Mouse (Mus musculus): ENCODE measurements around the gene Fbxo6. TPM values are rescaled to one million over a fixed set of nuclear protein-coding genes. Genes with fewer than 3 reads are reported as not detected.
A peak's percentile ranks its signal among the peaks of the same experiment; 100 is the strongest.
"Not testable (repeated sequence)": the region's sequence is repeated elsewhere in the genome, so short reads cannot be mapped to it uniquely, and the experiment has no call there.

The Fbxo6 gene
- total RNA-seq, 1 experiment from 2014 or later: 17.3 TPM

- ATAC-seq (replicated peaks; ENCODE audit: insufficient number of reproducible peaks, low FRiP score, low TSS enrichment, poor library complexity, severe bottlenecking): no peak
These were observed 20.4 kb downstream of the Fbxo6 start for GRCm38 (mm10) chr4:148131497-148132081.

GRCm38 (mm10) chr4:148130561-148131413 lies 21.2 kb downstream of the Fbxo6 start, which contains the start of gene Draxin:
TSS of gene Draxin (minus strand) at chr4:148130698.
- no peak for ATAC-seq (replicated peaks; ENCODE audit: insufficient number of reproducible peaks, low FRiP score, low TSS enrichment, poor library complexity, severe bottlenecking)

- ATAC-seq (replicated peaks; ENCODE audit: insufficient number of reproducible peaks, low FRiP score, low TSS enrichment, poor library complexity, severe bottlenecking): no peak
These were observed 21.8 kb downstream of the Fbxo6 start, which contains the start of gene Mad2l2 for GRCm38 (mm10) chr4:148130133-148130532. TSS of gene Mad2l2 (plus strand) at chr4:148130384.

GRCm38 (mm10) chr4:148128672-148129071 lies 23.3 kb downstream of the Fbxo6 start:
- no peak for ATAC-seq (replicated peaks; ENCODE audit: insufficient number of reproducible peaks, low FRiP score, low TSS enrichment, poor library complexity, severe bottlenecking)

- ATAC-seq (replicated peaks; ENCODE audit: insufficient number of reproducible peaks, low FRiP score, low TSS enrichment, poor library complexity, severe bottlenecking): no peak
These were observed 23.7 kb downstream of the Fbxo6 start for GRCm38 (mm10) chr4:148128241-148128640.

GRCm38 (mm10) chr4:148122694-148123066 lies 29.3 kb downstream of the Fbxo6 start:
- ATAC-seq (replicated peaks; ENCODE audit: insufficient number of reproducible peaks, low FRiP score, low TSS enrichment, poor library complexity, severe bottlenecking): no peak

GRCm38 (mm10) chr4:148121982-148122693 lies 29.8 kb downstream of the Fbxo6 start:
- ATAC-seq (replicated peaks; ENCODE audit: insufficient number of reproducible peaks, low FRiP score, low TSS enrichment, poor library complexity, severe bottlenecking): no peak

GRCm38 (mm10) chr4:148121362-148121761 lies 30.6 kb downstream of the Fbxo6 start:
- no peak for ATAC-seq (replicated peaks; ENCODE audit: insufficient number of reproducible peaks, low FRiP score, low TSS enrichment, poor library complexity, severe bottlenecking)

GRCm38 (mm10) chr4:148120555-148120954 lies 31.4 kb downstream of the Fbxo6 start:
- ATAC-seq (replicated peaks; ENCODE audit: insufficient number of reproducible peaks, low FRiP score, low TSS enrichment, poor library complexity, severe bottlenecking): no peak

GRCm38 (mm10) chr4:148119578-148119977 lies 32.4 kb downstream of the Fbxo6 start:
- not testable (repeated sequence) for ATAC-seq (replicated peaks; ENCODE audit: insufficient number of reproducible peaks, low FRiP score, low TSS enrichment, poor library complexity, severe bottlenecking)

- no peak for ATAC-seq (replicated peaks; ENCODE audit: insufficient number of reproducible peaks, low FRiP score, low TSS enrichment, poor library complexity, severe bottlenecking)
These were observed 34.5 kb downstream of the Fbxo6 start for GRCm38 (mm10) chr4:148117392-148117791.

GRCm38 (mm10) chr4:148116657-148117056 lies 35.3 kb downstream of the Fbxo6 start:
- ATAC-seq (replicated peaks; ENCODE audit: insufficient number of reproducible peaks, low FRiP score, low TSS enrichment, poor library complexity, severe bottlenecking): no peak

GRCm38 (mm10) chr4:148115467-148115866 lies 36.5 kb downstream of the Fbxo6 start:
- ATAC-seq (replicated peaks; ENCODE audit: insufficient number of reproducible peaks, low FRiP score, low TSS enrichment, poor library complexity, severe bottlenecking): peak; percentile 15; the same call in 1 of the 2 replicates

GRCm38 (mm10) chr4:148114758-148115391 lies 37.1 kb downstream of the Fbxo6 start:
- ATAC-seq (replicated peaks; ENCODE audit: insufficient number of reproducible peaks, low FRiP score, low TSS enrichment, poor library complexity, severe bottlenecking): peak; percentile 88

- ATAC-seq (replicated peaks; ENCODE audit: insufficient number of reproducible peaks, low FRiP score, low TSS enrichment, poor library complexity, severe bottlenecking): no peak
These were observed 39.4 kb downstream of the Fbxo6 start for GRCm38 (mm10) chr4:148112519-148112918.

- no peak for ATAC-seq (replicated peaks; ENCODE audit: insufficient number of reproducible peaks, low FRiP score, low TSS enrichment, poor library complexity, severe bottlenecking)
These were observed 42.7 kb downstream of the Fbxo6 start for GRCm38 (mm10) chr4:148109215-148109614.

GRCm38 (mm10) chr4:148108565-148109100 lies 43.3 kb downstream of the Fbxo6 start:
- ATAC-seq (replicated peaks; ENCODE audit: insufficient number of reproducible peaks, low FRiP score, low TSS enrichment, poor library complexity, severe bottlenecking): no peak

- no peak for ATAC-seq (replicated peaks; ENCODE audit: insufficient number of reproducible peaks, low FRiP score, low TSS enrichment, poor library complexity, severe bottlenecking)
These were observed 44.2 kb downstream of the Fbxo6 start for GRCm38 (mm10) chr4:148107621-148108291.
